Mouse (Mus musculus) testis, adult 2 months (tissue): Measurements from ENCODE around the gene Arhgap8. TPM values are rescaled to one million over a fixed set of nuclear protein-coding genes. Genes with fewer than 3 reads are reported as not detected.
"Not testable (repeated sequence)": the region's sequence is repeated elsewhere in the genome, so short reads cannot be mapped to it uniquely, and the experiment has no call there.

Source experiments
- H3K27ac ChIP-seq: fragments of 200-500 bp; 2 replicates; pipeline ENCODE4 v1.5.1; 2012; ENCODE audit warnings: low read depth, low read length; ENCODE audit not compliant: control insufficient read depth, insufficient read depth
- H3K27me3 ChIP-seq: fragments of 200-500 bp; 2 replicates; pipeline ENCODE4 v1.6.1; 2012; ENCODE audit warnings: mild to moderate bottlenecking, low read length, moderate library complexity; ENCODE audit not compliant: control insufficient read depth, insufficient read depth
- H3K36me3 ChIP-seq: fragments of 200-500 bp; 2 replicates; pipeline ENCODE4 v1.6.1; 2012; ENCODE audit warnings: mild to moderate bottlenecking, low read length; ENCODE audit not compliant: control insufficient read depth, insufficient read depth
- H3K4me1 ChIP-seq: fragments of 200-500 bp; 2 replicates; pipeline ENCODE4 v1.6.1; 2012; ENCODE audit warnings: low read length; ENCODE audit not compliant: control insufficient read depth, insufficient read depth
- H3K4me3 ChIP-seq: fragments of 200-500 bp; 2 replicates; pipeline ENCODE4 v1.5.1; 2012; ENCODE audit warnings: low read depth, mild to moderate bottlenecking, low read length, moderate library complexity, mixed read lengths; ENCODE audit not compliant: control insufficient read depth
- CTCF ChIP-seq: fragments of 200-500 bp; IDR thresholded peaks from 2 replicates; pipeline ENCODE4 v1.5.1; 2012; ENCODE audit warnings: low read depth, mild to moderate bottlenecking, inconsistent platforms, low read length, moderate library complexity; ENCODE audit not compliant: control insufficient read depth, insufficient read depth, insufficient replicate concordance
- POLR2A ChIP-seq: fragments of 200-500 bp; IDR thresholded peaks from 2 replicates; pipeline ENCODE4 v1.6.1; 2012; ENCODE audit warnings: low read depth, mild to moderate bottlenecking, inconsistent platforms, low read length, moderate library complexity; ENCODE audit not compliant: control insufficient read depth
- polyA plus RNA-seq: library from polyadenylated mRNA; depleted of rRNA; stranded (reverse); fragments of >200 nt; gene quantifications from 2 replicates; pipeline ENCODE4 v1.2.3, GENCODE M21; 2012

Gene Arhgap8
- polyA plus RNA-seq, 1 experiment, result 3.1 TPM

DNA sequence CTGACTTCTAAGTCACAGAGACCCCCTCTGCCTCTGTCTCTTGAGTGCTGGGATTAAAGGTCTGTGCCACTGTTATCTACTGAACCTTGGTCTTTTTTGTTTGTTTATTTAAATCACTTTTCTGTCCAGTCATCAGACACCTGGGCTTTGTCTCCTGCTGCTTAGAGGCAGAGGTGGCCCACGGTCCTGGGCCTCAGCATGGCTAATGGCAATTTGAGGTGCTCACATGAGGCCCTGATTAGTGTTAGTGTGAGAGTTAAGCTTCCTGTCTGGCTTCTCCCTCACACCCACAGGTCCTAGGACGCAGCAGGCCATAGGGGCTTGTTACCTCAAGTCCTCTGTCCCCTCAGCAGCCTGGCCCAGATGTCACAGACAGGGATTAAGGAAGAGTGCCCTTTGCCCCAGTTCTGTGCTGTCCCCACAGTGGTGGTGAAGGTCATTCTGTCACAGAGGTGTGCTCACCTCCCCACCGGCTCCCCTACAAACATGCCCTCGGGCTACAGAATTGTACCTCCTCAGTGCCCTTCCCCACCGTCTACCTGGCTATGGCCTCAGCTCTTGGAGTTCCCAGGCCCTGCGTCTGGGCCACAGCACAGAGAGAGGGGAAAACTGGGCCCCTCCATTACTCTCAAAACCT is 12.8 kb upstream of the Arhgap8 start:
- Histone ChIP-seq H3K27ac (no peak overlapping the region), H3K36me3 (no peaks in the 10 kb centered on the region), H3K27me3 (no peaks in the 10 kb centered on the region), H3K4me1 (peaks cover 2% of the 10 kb centered on the region; the same call in 1 of the 2 replicates), H3K4me3 (no peak overlapping the region)
- TF ChIP-seq POLR2A (no peak), CTCF (no peak)

- H3K4me1 ChIP-seq, result no peaks in the 10 kb centered on the region
- no peaks in the 10 kb centered on the region for H3K36me3 ChIP-seq
- H3K4me3 ChIP-seq, result no peak overlapping the region
- no peak overlapping the region for H3K27ac ChIP-seq
- no peaks in the 10 kb centered on the region for H3K27me3 ChIP-seq
- TF ChIP-seq POLR2A, result no peak
- no peak for TF ChIP-seq CTCF
Measured at GRCm38 (mm10) chr15:84712566-84713405, 7.1 kb upstream of the Arhgap8 start.

- H3K36me3 ChIP-seq, result no peaks in the 10 kb centered on the region
- TF ChIP-seq POLR2A (no peak), CTCF (0 out of 2 replicates have a peak, but pooled peaks have one; percentile 8)
- no peaks in the 10 kb centered on the region for H3K27me3 ChIP-seq
- H3K4me3 ChIP-seq, result no peak overlapping the region; the same call in 1 of the 2 replicates
- H3K27ac ChIP-seq, result no peak overlapping the region; the same call in 1 of the 2 replicates
- no peaks in the 10 kb centered on the region; the same call in 1 of the 2 replicates for H3K4me1 ChIP-seq
Measured at GRCm38 (mm10) chr15:84714730-84715129, 5.1 kb upstream of the Arhgap8 start.

GRCm38 (mm10) chr15:84715132-84715531 is 4.7 kb upstream of the Arhgap8 start:
- Histone ChIP-seq H3K36me3 (no peaks in the 10 kb centered on the region), H3K4me1 (peaks cover 3% of the 10 kb centered on the region), H3K27ac (0 out of 2 replicates have a peak overlapping the region, but pooled peaks have one; percentile 19), H3K4me3 (peak overlapping the region; percentile 39), H3K27me3 (no peaks in the 10 kb centered on the region; the same call in 1 of the 2 replicates)
- TF ChIP-seq POLR2A (no peak), CTCF (no peak)

DNA sequence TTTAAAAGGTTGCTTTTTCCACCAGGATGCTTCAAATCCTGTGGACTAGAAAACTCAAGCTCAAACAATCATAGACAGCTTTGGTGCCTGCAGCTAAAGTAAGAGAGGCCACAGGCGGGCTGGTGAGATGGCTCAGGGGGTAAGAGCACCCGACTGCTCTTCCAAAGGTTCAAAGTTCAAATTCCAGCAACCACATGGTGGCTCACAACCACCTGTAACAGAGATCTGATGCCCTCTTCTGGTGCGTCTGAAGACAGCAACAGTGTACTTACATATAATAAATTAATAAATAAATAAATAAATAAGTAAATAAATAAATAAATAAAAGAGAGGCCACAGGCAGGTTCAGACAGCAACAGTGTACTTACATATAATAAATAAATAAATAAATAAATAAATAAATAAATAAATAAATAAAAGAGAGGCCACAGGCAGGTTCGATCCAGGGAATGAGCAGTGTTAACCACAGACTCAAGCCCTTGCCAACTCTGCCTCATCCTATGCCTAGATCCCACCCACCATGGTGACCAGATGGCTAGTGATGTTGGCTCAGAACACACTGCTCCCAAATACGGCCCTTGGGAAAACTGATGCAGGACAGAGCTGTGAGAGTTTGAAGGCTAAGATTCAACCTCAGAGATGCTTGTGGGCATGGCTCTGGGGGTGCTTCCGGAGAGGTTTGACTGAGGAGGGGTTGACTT is 2.1 kb upstream of the Arhgap8 start:
- H3K27ac ChIP-seq, H3K4me3 ChIP-seq, H3K36me3 ChIP-seq, H3K27me3 ChIP-seq: not testable (repeated sequence)
- H3K4me1 ChIP-seq, result peaks cover 12% of the 10 kb centered on the region

DNA sequence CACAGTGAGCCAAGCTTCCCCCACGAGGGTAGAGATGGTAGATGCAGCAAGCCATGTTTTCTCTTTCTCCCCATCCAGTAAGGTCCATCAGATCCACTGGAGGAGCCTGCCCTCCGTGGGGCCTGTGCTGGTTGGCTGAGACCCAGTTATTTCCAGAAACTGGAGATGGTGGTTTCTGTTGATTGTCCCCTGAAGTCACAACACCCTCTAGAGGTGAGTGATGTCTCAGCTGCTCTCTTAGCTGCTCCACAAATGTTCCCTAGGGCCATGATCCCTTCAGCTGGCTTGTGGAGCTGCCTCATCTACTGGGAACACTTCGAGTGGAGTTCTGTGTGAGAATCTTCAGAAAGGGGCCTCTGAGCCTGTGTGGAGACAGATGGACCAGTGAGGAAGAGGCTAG is 1.1 kb upstream of the Arhgap8 start:
- no peaks in the 10 kb centered on the region for H3K36me3 ChIP-seq
- H3K4me3 ChIP-seq, result no peak overlapping the region
- peaks cover 12% of the 10 kb centered on the region for H3K4me1 ChIP-seq
- TF ChIP-seq CTCF (no peak), POLR2A (no peak)
- no peaks in the 10 kb centered on the region; the same call in 1 of the 2 replicates for H3K27me3 ChIP-seq
- H3K27ac ChIP-seq, result no peak overlapping the region
